Mouse (Mus musculus): ENCODE measurements around the gene Slk. TPM values are rescaled to one million over a fixed set of nuclear protein-coding genes. Genes with fewer than 3 reads are reported as not detected.

The Slk gene
- total RNA-seq (2023), result 10 to 100 TPM; 38.7 to 44.5 TPM

DNA sequence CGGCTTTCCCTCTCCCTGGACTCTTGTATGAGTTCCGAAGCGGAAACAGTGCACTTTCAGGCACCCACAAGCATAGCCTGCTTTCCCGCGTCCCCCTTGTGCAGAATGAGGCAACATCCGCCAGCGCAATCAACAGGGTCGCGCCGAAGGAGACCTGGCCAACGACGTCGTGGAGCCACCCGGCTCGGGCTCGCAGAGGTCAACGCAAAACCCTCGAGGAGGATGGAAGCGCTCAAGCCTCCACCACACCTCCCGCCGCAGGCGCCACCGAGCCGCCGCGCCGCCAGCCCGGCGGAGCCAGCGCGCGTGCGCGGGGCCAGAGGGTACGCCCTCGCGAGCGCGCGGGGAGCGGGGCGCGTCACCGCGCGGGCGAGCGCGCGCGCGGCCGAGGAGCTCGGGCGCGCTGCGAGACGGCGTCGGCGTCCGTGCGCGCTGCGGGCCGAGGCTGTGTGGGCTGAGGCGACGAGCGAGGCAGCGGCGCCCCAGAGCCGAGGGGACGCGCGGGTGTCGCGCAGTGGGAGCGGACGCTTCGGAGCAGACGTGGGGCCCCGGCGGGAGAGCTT is at the start of gene Slk:
TSS of gene Slk (plus strand) at position 454 of the 563 bp plus-strand sequence.

DNA sequence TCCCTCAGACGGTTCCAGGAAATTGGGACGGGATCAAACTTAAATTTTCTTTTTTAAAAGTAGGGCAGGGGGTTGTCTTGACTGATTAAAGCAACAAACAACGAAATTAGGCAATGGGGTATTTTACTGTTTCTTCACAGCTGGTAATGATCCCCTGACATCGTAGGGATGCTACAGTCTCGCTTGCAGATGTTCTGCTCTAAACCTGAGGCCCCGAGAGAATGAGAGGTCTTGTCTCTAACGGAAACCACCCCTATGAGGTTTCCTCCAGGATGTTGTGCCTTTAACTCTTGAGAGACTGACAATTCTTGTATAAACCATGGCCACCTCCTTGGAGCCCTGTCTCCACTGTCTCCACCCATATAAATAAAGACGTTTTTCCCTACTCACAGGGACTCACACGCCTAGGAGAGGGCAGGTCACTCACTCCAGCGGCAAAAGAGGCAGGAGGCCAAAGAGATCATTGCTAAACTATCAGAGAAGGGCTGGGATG is 42.1 kb upstream of the Slk start, which contains the start of gene Stn1:
TSS of gene Stn1 (minus strand) at position 208 of the 493 bp plus-strand sequence.

DNA sequence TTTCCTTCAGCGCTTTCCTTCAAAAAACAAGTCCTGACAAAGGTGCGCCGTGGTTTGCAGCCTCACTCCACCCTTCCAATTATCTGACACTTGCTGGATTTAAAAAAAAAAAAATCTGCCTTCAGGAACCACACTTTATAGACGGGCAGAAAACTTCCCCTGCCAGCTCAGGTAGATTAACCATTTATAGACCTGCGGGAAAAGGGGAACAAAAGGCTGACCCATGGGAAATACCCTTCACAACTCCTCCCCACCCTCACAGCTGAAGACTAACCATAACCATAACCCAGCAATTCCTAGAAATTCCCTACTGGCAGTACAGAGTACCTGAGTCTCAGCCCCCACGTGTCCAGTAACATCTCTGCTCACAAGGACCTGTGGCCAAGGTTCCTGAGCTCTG is 112.5 kb downstream of the Slk start, which contains the start of gene Col17a1:
TSS of gene Col17a1 (minus strand) at position 101 of the 400 bp plus-strand sequence.

Other genes starting within 250 kb of the Slk start
- gene Sh3pxd2a, start 115.3 kb upstream of the Slk start, total RNA-seq (2023), result 10 to 100 TPM; 79.0 to 81.9 TPM
- gene Stn1, start 42.2 kb upstream of the Slk start, total RNA-seq (2023), result 10 to 100 TPM; 20.4 to 24.5 TPM
- not detected for gene Col17a1, start 112.4 kb downstream of the Slk start, total RNA-seq (2023)
- 100 to 1,000 TPM in 1 of 2 experiments, 10 to 100 TPM in 1; 91.0 to 101 TPM for gene Sfr1, start 152.0 kb downstream of the Slk start, total RNA-seq (2023)